Mouse (Mus musculus) cortical plate, adult 2 months (tissue): Measurements from ENCODE around the gene Fam173b. TPM values are rescaled to one million over a fixed set of nuclear protein-coding genes. Genes with fewer than 3 reads are reported as not detected.

Source experiments
- H3K27ac ChIP-seq: fragments of 200-500 bp; 2 replicates; pipeline ENCODE4 v1.5.1; 2012; ENCODE audit warnings: low read length, control low read depth, inconsistent platforms; ENCODE audit not compliant: insufficient read depth
- H3K4me1 ChIP-seq: fragments of 200-500 bp; 2 replicates; pipeline ENCODE4 v1.6.1; 2011; ENCODE audit warnings: low read length; ENCODE audit not compliant: control insufficient read depth, insufficient read depth
- H3K4me3 ChIP-seq: fragments of 200-500 bp; 2 replicates; pipeline ENCODE4 v1.5.1; 2011; ENCODE audit warnings: mild to moderate bottlenecking, low read length, control low read depth; ENCODE audit not compliant: insufficient read depth
- CTCF ChIP-seq: fragments of 200-500 bp; IDR thresholded peaks from 2 replicates; pipeline ENCODE4 v1.5.1; 2011; ENCODE audit warnings: mild to moderate bottlenecking, control low read depth, low read length; ENCODE audit not compliant: insufficient read depth; ENCODE audit errors: extremely low read depth
- POLR2A ChIP-seq: fragments of 200-500 bp; IDR thresholded peaks from 2 replicates; pipeline ENCODE4 v1.6.1; 2011; ENCODE audit warnings: mild to moderate bottlenecking, low read length, control low read depth; ENCODE audit not compliant: insufficient read depth; ENCODE audit errors: extremely low read depth
- polyA plus RNA-seq: library from polyadenylated mRNA; depleted of rRNA; stranded (reverse); fragments of >200 nt; gene quantifications from 2 replicates; pipeline ENCODE4 v1.2.3, GENCODE M21; 2012; rRNA removed

Gene Fam173b
- polyA plus RNA-seq, 1 experiment, result 13.2 TPM

- Histone ChIP-seq H3K4me3 (no peak overlapping the region), H3K27ac (no peak overlapping the region), H3K4me1 (no peaks in the 10 kb centered on the region)
- TF ChIP-seq POLR2A (no peak), CTCF (no peak)
These were observed 48.0 kb downstream of the Fam173b start for GRCm38 (mm10) chr15:31649691-31650090.

GRCm38 (mm10) chr15:31650821-31651220, 49.2 kb downstream of the Fam173b start:
- TF ChIP-seq POLR2A (no peak), CTCF (no peak)
- no peak overlapping the region for H3K4me3 ChIP-seq
- H3K4me1 ChIP-seq, result no peaks in the 10 kb centered on the region
- no peak overlapping the region for H3K27ac ChIP-seq

- H3K27ac ChIP-seq, result no peak overlapping the region
- H3K4me1 ChIP-seq, result no peaks in the 10 kb centered on the region
- H3K4me3 ChIP-seq, result no peak overlapping the region
- no peak for TF ChIP-seq CTCF
- no peak for TF ChIP-seq POLR2A
These were observed 58.6 kb downstream of the Fam173b start for GRCm38 (mm10) chr15:31660133-31660795.

DNA sequence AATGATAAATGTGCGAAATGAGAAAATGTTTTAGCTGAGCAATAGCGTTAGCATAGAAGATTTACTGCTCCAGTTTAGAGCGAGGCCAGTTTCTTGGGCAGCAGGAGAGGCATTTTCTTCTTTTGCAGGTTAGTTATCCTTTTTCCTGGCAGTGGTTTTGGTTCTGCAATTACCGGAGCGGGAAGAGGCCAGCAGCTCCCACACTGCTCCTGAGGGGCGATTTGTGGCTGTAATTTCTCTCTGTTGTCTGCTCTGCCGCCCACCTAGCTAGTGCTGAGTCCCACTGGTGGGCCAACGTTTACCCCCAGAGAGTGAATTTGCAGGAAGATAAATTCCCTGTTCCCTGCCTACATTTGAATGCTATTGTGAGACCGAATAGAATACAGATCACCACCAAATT, 59.2 kb downstream of the Fam173b start:
- TF ChIP-seq POLR2A (no peak), CTCF (no peak)
- H3K27ac ChIP-seq, result no peak overlapping the region
- no peaks in the 10 kb centered on the region for H3K4me1 ChIP-seq
- H3K4me3 ChIP-seq, result no peak overlapping the region

DNA sequence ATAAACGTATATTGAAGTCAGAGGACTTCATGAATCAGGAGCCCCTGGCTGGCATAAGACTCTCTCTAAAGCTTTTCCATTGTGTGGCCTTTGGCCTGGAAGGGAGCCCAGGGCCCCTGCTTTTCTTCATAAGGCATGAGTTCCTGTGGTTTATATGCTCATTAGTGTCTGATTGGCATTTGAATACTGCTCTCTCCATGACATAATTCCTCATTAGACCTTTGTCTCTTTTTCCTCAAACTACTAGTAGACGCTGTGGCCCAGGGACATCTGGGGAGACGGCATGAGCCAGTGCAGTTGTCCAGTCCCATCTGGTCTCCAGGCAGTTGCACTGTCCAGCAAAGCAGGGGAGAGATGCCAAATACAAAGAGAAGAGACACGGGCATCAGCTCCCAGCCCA, 60.1 kb downstream of the Fam173b start:
- H3K4me3 ChIP-seq, result no peak overlapping the region
- H3K27ac ChIP-seq, result no peak overlapping the region
- H3K4me1 ChIP-seq, result no peaks in the 10 kb centered on the region
- no peak for TF ChIP-seq POLR2A
- no peak for TF ChIP-seq CTCF

DNA sequence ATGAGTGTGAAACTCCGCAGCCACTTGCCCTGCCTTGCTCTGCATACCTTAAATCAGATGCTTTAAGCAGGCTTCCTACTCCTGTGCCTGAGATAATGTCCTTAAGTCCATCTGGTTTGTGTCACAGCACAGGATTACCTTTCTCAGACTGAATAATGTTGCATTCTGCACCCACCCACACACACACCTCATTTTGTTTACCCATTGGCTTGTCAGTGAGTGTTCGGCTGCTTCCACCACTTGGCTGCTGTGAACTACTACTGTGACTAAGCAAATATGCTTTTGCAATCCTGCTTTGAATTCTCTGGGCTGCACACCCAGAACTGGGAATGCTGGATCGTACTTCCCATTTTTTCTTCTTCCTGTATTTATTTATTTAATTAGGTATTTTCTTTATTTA, 61.4 kb downstream of the Fam173b start:
- no peak overlapping the region for H3K4me3 ChIP-seq
- H3K4me1 ChIP-seq, result no peaks in the 10 kb centered on the region
- no peak for TF ChIP-seq POLR2A
- TF ChIP-seq CTCF, result no peak
- H3K27ac ChIP-seq, result no peak overlapping the region

Other genes starting within 250 kb of the Fam173b start
- gene Ankrd33b, start 234.1 kb upstream of the Fam173b start, polyA plus RNA-seq, result 33.9 and 34.5 TPM in 2 replicates
- 0.85 and 1.2 TPM in 2 replicates for gene Ropn1l, start 148.1 kb upstream of the Fam173b start, polyA plus RNA-seq
- gene March6, start 70.8 kb upstream of the Fam173b start, polyA plus RNA-seq, result 84.0 and 88.6 TPM in 2 replicates
- gene Cmbl, start 36.5 kb upstream of the Fam173b start, polyA plus RNA-seq, result 22.0 and 23.8 TPM in 2 replicates
- gene Cct5, start within 50 bp of the Fam173b start, polyA plus RNA-seq, result 172 and 180 TPM in 2 replicates